Mouse (Mus musculus) ovary, postnatal 36 days (tissue): ENCODE data around the gene Olfr1084.
"Not testable (repeated sequence)": the region's sequence is repeated elsewhere in the genome, so short reads cannot be mapped to it uniquely, and the experiment has no call there.

ENCODE experiments used
- DNase-seq: peaks from one replicate; pipeline ENCODE4 v3.0.0; 2022; ENCODE audit warnings: low spot score, mixed read lengths

Gene Olfr1084

DNA sequence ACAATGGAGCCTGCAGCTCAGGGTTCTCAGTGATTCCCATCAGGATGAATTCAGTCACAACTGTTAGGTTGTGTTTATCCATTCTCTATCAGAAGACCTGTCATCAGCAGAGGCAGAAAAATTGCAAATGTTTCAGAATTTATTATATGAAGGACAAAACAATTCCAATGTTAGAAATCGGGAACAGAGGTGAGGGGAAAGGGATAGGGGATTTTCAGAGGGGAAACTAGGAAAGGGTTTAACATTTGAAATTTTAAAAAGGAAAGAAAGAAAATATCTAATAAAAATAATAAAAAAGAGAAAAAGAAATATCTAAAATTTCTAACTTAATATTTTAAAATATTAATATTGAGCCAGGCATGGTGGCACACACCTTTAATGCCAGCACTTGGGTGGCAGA is at the start of gene Olfr1084:
TSS of gene Olfr1084 (minus strand) at position 101 of the 400 bp plus-strand sequence.
- DNase-seq: not testable (repeated sequence)

DNA sequence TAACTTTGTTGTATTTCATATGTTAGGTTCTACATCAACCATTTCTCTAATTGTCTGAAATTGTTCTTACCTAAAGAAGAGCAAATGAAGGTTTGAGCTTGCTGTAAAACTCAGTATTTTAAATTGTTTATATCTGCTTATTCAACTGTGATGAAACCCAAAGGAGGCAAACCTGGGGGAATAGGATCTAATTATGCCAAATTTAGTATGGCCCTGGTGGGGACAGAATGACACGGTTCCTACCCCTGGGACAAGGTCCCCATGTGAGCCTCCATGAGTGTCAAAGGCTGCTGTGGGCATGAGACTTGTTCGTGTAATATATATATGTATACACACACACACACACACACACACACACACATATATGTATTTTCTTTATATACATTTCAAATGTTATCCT is 40.5 kb upstream of the Olfr1084 start, which contains the start of gene Olfr1086:
TSS of gene Olfr1086 (minus strand) at position 101 of the 400 bp plus-strand sequence.
- DNase-seq: no peak

DNA sequence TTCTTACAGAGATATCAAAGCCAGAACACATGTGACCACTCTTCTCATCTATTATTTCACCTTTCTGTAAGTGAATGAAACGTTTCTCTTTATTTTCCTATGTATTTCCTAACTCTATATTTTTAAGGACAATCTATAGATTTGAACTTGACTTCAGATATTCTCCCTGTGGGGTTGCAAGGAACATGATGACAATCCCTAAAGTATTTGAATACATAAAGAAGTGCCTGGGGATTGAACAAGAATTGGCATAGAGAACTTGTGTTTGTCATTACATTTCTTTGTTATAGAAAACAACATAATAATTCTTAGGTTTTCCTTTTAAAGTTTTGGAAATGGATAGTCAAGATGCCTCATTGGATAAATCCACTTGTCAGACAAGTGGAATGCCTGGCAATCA is 22.4 kb upstream of the Olfr1084 start, which contains the start of gene Olfr1085:
TSS of gene Olfr1085 (minus strand) at position 101 of the 400 bp plus-strand sequence.
- no peak for DNase-seq

DNA sequence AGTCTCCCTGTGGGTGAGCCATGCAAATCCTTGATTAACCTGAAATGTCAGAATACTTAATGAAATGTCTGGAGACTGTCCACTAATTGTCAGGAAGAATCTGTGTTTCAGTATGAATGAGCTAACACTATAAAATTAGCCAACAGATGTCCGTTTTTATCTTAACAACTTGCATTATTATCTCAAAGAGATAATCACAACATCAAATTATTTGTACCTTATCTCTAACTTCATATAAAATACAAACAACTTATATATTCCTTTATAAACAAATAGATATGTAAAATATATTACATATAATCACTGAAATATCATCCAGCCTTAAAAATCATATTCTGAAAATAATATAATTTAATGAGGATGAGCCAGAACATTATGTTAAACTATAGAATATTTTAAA is 40.7 kb downstream of the Olfr1084 start, which contains the start of gene Olfr1082:
TSS of gene Olfr1082 (minus strand) at position 101 of the 400 bp plus-strand sequence.
- DNase-seq: not testable (repeated sequence)
